Mouse (Mus musculus) frontal cortex, adult (tissue): ENCODE results near the gene Pdlim5.

Experiments used
- ATAC-seq: cut with Nextera tagmentation; 2 replicates; pipeline ENCODE4 v1.9.2; 2017; ENCODE audit warnings: mild to moderate bottlenecking, moderate library complexity, mixed read lengths; ENCODE audit not compliant: low TSS enrichment

Pdlim5 gene

GRCm38 (mm10) chr3:142394796-142395508 is 544 bp downstream of the Pdlim5 start:
- peak; percentile 71 for ATAC-seq

DNA sequence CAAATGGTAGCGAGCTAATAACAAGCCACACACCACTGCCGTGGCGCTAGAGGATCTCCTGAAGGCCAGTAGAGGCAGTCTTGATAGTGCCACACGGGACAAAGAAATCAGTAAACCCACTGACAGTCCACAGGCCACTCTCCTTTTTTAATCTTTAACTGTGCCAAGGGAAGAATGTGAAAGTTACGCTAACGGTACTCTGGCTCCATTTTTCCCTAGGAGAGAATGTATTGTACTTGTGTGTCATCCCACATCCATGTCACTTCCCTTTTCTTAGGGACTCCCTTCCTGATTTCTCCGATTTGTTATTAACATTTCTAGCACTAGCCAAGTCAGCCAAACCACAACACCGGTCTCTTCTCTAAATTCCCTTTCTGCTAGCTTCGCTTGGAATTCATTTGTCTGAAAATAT is 1.5 kb downstream of the Pdlim5 start:
- ATAC-seq: no peak

DNA sequence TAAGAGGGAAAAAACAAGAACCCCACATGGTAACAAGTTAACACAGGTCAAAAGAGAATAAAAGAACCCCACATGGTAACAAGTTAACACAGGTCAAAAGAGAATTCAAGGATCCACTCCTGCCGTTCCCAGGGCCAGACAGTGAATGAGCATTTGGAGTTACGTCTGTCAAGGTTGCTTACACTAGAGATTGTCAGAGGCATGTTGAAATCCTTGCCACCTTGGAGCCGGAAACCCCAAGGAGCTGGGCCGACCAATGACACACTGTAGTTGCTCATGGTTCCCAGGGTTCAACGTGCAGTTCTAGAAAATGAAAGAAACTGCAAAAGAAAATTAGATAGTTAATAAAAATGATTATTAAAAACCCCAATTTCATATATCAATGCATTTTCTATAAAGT is 4.0 kb downstream of the Pdlim5 start:
- ATAC-seq: no peak

GRCm38 (mm10) chr3:142390288-142390687 is 5.2 kb downstream of the Pdlim5 start:
- ATAC-seq: no peak

DNA sequence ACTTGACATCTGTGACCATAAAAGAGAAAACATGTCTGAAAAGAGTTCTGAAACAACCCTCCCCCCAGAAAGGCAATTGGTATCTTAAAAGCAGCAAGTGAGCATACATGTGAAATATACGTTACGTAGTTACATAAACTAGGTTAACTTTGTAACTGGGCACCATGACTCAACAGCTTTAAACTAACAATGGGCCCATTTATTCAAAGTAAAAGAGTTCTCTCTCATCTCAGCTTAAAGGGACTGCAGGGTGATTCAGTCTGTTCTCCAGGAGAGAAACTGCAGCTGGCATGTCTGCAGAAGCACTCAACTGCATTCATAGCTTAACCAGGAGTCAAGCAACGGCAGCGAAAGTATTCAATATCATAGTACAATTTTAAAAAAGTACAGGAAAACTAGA is 7.3 kb downstream of the Pdlim5 start:
- no peak for ATAC-seq

DNA sequence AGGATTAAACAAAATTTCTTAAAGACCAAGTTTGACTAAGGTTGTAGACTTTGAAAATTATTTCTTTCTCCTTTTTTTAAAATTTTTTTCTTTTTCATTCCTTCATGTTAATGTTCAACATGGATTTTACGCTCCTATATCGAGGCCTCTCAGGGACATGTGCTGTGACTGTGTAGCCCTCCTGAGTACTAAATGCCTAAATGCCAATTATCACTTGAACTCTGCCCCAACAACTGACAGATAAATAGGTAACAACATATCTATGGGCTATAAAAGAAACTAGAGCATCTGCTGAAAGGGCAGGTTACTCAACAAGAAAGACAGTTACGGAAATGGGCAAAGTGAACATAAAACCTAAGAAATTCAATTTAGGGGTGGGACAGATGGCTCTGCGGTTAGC is 9.0 kb downstream of the Pdlim5 start:
- no peak for ATAC-seq

DNA sequence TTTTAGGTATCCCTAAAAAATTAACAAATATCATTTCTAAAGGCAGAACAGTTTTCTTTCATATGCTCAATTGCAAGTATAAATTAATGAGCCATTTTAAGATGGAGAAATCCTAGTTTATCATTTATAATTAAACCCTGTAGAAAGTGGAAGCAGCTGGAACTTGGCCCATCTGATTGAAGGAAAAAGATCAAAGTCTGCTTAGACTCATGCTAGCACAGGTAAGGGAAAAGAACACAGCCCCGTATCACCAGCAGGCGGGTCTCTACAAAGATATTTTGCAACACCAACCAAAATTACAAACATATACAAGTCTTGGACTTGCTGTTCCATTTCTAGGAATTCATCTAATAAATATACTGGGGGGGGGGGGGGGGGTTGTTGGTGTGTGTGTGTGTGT is 9.8 kb downstream of the Pdlim5 start:
- ATAC-seq: no peak

DNA sequence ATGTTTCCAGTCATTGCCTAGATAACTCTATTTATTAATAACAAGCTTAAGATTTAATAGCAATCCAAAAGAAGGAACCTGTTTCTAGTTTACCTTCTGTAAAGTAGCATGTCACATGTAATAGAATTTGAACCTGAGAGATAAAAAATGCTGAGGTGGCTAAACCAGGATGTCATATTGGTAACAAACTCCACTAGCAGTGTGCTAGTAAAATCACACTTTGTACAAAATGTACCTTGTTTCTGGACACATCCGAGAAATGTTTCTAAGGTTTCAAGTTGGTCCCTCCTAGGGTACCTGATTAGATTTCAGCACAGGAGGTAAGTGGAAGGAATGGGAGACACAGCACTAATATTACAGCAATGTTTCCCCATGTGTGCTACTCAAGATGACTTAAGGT is 18.9 kb downstream of the Pdlim5 start:
- no peak for ATAC-seq

DNA sequence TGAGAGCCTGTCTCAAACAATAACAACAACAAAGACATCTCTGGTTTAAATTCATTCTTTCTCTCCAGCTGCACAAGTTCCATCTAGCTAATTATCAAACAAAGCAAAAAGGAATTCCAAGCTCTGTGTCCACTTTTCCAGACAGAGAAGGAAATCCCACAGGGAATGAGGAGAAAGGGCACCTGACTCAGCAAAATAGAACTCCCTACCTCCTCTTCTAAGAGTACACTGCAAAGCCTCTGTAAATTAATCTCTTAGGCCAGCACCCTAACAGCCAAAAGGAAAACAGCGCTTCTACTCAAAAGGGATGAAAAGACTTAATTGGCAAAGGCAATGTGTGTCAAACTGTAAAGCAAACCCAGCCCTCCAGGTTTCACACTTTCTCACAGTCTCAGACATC is 20.4 kb downstream of the Pdlim5 start:
- no peak for ATAC-seq

DNA sequence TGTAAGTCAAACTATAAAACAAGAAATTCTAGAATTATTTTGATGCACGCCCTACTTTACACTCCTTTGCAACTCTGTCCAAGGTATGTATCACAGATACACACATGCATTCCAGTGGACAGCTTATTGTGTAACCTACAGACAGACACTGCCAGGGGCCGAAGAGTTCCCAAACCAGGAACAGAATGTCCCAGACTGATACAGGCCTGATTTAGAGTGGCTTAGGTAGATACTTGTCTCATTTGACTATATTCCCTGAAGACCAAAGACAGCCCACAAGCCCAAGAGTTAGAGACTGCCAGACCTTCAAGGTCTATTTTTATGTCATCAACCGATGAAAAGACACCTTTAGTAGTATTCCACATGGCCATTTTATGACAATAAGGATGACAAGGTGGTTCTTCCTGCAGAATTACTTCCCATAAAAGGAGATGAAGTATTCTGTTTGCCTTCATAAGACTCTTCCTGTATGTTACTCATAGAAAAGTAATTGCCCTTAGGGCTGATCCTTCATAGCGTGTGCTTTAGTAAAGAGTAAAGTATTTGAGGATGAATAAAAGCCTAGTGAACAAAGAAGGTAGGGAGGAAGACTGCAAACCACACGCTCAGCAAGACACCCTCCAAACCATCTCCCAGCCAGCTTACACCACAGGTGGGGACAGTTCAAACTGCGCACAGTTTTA is 22.9 kb downstream of the Pdlim5 start:
- ATAC-seq: no peak

GRCm38 (mm10) chr3:142368411-142368810 is 27.1 kb downstream of the Pdlim5 start:
- no peak for ATAC-seq

DNA sequence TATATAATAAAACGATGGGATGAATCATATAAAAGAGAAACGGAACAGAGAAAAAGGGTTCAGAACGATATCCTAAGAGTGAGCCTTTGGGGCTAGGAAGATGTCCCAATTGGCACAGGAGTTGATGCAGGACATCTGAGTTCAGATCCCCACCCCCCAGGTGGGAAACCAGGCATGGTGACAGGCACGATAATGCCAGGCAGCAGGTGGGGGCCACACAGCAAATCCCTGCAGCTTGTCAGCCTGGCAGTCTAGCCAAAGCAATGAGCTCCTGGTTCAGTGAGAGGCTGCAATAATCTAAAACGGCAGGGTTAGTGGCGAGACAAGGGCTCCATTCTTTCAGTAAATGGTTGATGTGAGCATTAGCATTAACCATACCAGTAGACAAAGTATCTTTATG is 33.4 kb downstream of the Pdlim5 start:
- ATAC-seq: no peak

DNA sequence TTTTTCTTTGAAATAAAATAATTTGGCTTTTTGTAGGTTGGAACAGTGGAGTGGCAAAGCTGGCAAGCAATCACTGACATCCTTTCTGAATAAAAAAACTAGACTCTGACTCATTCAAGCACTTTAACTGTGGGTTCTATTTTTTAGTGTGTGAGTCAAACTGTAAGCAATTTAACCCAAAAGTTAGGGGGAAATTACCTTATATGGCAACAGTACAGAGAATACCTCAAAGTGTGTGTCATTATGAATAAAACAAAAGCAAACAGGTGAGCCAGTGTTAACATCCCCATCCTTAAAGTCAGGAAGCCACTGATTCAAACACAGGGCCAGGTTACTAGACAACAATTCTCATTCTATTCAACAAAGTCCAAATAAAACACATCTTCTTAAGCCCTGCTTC is 36.5 kb downstream of the Pdlim5 start:
- peak; percentile 97 for ATAC-seq

DNA sequence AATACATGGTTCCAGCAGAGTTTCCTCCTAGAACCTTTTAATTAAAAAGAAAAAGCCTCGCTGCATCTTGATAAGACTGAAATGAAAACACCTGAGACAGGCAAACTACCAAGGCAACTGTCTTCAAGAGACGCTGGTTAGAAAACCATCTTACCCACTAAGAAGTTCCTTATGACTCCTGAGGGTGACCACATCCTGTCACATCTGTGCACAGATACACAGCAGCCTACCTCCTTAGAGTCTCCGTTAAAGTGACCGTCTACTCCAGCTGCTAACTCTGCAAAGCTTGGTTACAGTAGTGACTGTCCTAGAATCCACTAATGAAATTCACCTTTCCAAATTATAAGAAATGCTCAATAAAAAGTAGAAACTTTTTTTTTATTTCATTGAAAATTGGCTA is 38.8 kb downstream of the Pdlim5 start:
- ATAC-seq: no peak

- no peak for ATAC-seq
Observed at GRCm38 (mm10) chr3:142353218-142353617, 42.3 kb downstream of the Pdlim5 start.

- ATAC-seq: no peak
Observed at GRCm38 (mm10) chr3:142350513-142350912, 45.0 kb downstream of the Pdlim5 start.

DNA sequence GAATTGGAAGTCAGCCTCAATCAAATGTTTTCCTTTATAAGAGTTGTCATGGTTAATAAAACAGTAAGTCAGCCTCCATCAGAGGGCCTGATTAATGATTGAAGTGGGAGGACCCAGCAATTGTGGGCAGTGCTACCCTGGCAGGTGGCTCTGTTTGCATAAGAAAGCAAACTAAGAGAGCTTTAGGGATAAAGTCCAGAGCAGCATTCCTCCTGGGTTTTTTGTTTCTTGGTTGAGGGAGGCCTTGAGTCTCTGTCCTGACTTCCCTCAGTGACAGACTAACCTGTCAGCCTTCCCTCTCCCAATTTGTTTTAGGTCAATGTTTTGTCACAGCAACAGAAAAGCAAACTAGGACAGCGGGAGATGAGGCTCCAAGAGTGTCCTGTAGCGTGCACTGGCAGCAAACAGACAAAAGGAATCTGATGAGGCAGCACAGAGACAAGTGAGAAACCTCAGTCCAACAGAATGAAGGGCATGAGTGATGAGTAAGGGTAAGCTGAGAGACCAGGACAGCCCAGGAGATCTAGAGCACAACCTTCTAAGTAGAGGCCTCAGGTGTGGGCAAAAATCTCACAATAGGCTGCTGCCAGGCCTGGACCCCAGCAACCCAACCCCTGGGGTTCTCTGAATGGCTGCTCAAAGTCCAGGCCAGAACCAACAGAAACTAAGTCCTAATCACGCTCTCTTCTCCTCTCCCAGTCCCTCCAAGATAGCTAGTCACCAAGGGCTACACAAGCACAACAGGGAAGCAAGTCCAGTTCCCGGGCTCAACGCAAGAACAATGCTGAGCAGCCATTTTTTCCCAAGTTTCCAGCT is 46.5 kb downstream of the Pdlim5 start:
- ATAC-seq: no peak

- no peak for ATAC-seq
Observed at GRCm38 (mm10) chr3:142346261-142346660, 49.2 kb downstream of the Pdlim5 start.

DNA sequence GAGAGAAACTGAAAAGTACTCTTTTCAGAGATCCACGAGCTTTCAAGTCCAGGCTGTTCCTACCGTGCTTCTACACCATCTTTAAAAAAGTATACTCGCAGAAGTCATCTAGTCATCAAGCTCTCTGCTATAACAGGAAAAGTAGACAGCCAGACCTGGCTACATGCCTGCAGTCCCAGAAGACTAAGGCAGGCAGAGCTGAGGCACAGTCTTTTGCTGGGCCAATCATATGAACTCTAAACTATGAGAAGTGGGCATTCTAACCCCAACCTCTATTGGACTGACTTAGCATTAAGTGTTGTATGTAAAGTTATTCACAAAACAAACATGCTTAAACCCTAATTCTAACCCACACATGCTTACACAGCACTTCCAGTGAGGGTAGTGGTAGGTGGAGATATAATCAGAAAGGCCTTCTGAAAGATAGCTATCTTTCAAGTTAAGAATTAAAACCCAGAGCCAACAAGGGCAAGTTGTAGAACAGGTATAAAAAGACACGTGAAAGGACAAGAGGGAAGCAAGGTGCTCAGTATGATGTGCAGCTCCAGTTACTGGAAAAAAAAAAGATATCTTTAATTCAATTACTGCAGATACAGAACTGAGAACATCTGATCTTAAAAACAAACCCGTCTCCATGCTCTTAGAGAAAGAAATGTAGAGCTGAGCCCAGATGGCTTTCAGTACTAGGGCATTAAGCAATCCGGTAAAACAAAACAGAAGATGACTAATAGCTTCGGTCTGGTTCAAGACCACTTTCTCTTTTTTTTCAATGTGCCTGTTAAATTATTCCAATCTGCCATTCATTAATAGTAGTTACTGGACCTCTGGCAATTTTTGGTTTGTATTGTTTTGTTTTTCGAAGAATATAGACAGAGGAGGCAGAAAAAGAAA is 50.0 kb downstream of the Pdlim5 start:
- no peak for ATAC-seq

- ATAC-seq: no peak
Observed at GRCm38 (mm10) chr3:142343786-142344185, 51.7 kb downstream of the Pdlim5 start.

DNA sequence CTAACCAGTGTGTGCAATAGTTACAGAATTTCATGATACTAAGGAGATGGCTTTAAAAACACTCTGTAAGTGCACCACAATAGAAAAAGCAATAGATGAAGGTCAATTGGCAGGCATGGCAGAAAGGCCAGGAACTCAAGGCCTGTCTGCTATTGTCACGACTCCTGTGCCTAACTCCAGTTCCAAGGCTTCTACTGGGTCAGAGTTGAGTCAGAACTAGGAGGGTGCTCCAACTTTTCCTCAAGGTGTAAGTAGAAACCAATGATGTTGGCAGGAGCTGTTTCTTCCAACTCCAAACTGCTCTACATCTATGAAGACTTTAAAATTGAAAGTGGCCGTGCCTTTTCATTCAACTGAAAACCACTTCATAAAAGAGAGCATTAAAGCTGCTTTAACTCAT is 54.8 kb downstream of the Pdlim5 start:
- ATAC-seq: no peak
